Mouse (Mus musculus) heart, adult 2 months (tissue): ENCODE data around the gene Ddx25.

Experiments used
- CTCF ChIP-seq: fragments of 200-600 bp; IDR thresholded peaks from 2 replicates; pipeline ENCODE4 v1.8.1; 2022; ENCODE audit warnings: antibody characterized with exemption, mild to moderate bottlenecking, moderate library complexity
- EP300 ChIP-seq: fragments of 200-500 bp; IDR thresholded peaks from 2 replicates; pipeline ENCODE4 v1.6.1; 2011; ENCODE audit warnings: low read depth, low read length, control low read depth; ENCODE audit not compliant: insufficient read depth

- no peak for TF ChIP-seq EP300
- no peak for TF ChIP-seq CTCF
Measured at GRCm38 (mm10) chr9:35495471-35495870, 62.9 kb downstream of the Ddx25 start.
